Mouse (Mus musculus) kidney, adult 2 months (tissue): ENCODE measurements around the gene Nup153.

Experiments used
- CTCF ChIP-seq: fragments of 200-500 bp; conservative IDR thresholded peaks from 2 replicates; pipeline ENCODE4 v1.5.1; 2011; ENCODE audit warnings: low read depth, mild to moderate bottlenecking, control low read depth, low read length, moderate library complexity, mixed read lengths; ENCODE audit not compliant: insufficient read depth, insufficient read length
- POLR2A ChIP-seq: fragments of 200-500 bp; IDR thresholded peaks from one replicate; pipeline ENCODE4 v1.6.1; 2011; ENCODE audit warnings: low read depth, low read length, control low read depth

DNA sequence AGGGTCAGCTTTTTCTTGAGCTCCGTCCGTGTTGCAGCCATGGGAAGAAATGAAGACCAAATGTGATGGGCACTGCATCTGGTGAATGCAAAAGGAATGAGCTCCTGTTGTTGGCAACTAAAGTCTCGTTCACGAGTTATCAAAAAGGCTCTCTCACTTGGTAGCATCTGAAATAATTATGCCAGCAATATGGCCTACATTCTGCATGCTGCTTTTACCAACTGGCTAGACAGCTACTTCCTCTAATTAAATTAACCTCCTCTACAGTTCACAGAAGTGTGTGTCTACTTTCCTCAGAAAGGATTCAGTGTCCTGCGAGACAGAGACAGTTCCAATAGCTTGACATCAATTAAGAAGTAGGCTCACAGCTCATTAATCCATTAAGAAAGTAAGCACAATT lies 73.2 kb downstream of the Nup153 start:
- no peak for TF ChIP-seq CTCF
- TF ChIP-seq POLR2A, result no peak
